Mouse (Mus musculus) leukemia stem cell, adult 10-12 weeks (primary cell): ENCODE data around the gene Tax1bp3. TPM values are rescaled to one million over a fixed set of nuclear protein-coding genes. Genes with fewer than 3 reads are reported as not detected.

ENCODE experiments used
- polyA plus RNA-seq: library from polyadenylated mRNA; stranded (reverse); fragments of >175 nt; gene quantifications from 2 replicates; pipeline ENCODE4 v1.2.3, GENCODE M21; 2012; ENCODE audit warnings: low replicate concordance

Tax1bp3 gene
- 2.3 and 13.9 TPM in 2 replicates for polyA plus RNA-seq

GRCm38 (mm10) chr11:73176608-73177508 lies at the start of gene Tax1bp3, which contains the start of gene Emc6:
TSS of gene Tax1bp3 (plus strand) at chr11:73177083.
TSS of gene Emc6 (minus strand) at chr11:73177037.

GRCm38 (mm10) chr11:73137591-73138501 lies 39.0 kb upstream of the Tax1bp3 start, which contains the start of gene Haspin:
TSS of gene Haspin (minus strand) at chr11:73138294.

GRCm38 (mm10) chr11:73159957-73160810 lies 16.7 kb upstream of the Tax1bp3 start, which contains the start of gene P2rx5:
TSS of gene P2rx5 (plus strand) at chr11:73160421.

DNA sequence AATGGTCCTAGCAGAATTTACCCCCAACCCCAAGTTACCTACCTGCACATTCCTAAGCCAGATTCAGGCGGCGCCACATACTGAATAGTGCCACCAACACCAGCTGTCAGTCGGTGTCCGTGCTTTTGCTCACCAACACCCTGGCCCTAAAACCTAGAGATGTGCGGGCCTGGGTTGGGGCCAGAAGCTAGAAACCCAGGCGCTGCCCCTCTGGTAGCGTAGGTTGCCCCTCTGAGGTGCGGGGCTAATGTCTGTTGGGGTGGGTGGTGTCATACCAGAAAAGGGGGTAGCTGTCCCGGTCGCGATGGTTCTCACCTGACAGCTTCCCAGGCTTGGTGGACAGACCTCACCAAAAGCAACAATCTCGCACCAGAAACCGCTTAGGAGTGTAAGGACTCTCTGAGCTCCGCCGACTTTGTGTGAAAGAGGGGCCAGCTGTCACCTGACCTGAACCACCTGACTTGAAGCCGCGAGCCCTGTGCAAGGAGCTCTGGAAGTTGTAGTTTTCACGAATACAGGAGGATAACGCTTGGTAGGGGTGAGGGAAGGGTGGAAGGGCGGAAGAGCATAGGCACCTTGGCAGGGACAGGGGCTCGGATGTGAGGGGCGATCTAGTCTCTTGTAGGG lies 21.8 kb downstream of the Tax1bp3 start, which contains the start of gene Ctns:
Ctns (minus strand) TSS at position 440 of the 627 bp plus-strand sequence.

DNA sequence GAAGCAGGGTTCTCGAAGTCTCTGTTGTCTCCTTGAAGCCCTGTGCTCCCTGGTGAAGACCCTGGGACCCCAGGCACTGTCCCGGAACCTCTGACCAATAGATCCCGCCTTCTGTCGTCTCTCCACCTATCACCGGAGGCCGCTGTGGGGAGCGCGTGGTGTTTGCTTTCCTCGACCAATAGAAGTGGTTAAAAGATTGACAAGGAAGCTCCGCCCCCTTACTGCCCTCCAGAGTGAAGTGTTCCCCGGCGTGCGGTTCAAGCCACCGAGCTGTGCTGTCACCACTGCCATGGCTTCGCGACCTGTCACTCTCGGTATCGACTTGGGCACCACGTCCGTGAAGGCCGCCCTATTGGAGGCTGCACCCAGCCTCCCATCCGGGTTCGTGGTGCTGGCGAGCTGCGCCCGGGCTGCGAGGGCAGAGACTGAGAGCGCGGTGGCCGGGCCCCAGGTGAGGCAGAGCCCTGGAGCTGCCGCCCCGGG lies 22.4 kb downstream of the Tax1bp3 start, which contains the start of gene Shpk:
Shpk (plus strand) TSS at position 231 of the 483 bp plus-strand sequence.

Other genes starting within 250 kb of the Tax1bp3 start
- 22.3 and 33.1 TPM in 2 replicates for gene Atp2a3, start 215.9 kb upstream of the Tax1bp3 start, polyA plus RNA-seq
- gene P2rx1, start 178.0 kb upstream of the Tax1bp3 start, polyA plus RNA-seq = 0.19 and 1.3 TPM in 2 replicates
- 0.76 and 1.8 TPM in 2 replicates for gene Camkk1, start 158.1 kb upstream of the Tax1bp3 start, polyA plus RNA-seq
- 1.4 and 2.6 TPM in 2 replicates for gene Ncbp3, start 129.3 kb upstream of the Tax1bp3 start, polyA plus RNA-seq
- gene Itgae, start 86.5 kb upstream of the Tax1bp3 start, polyA plus RNA-seq = 0.41 and 1.4 TPM in 2 replicates
- gene Haspin, start 38.8 kb upstream of the Tax1bp3 start, polyA plus RNA-seq = 26.7 and 29.4 TPM in 2 replicates
- not detected in 2 replicates for gene P2rx5, start 16.7 kb upstream of the Tax1bp3 start, polyA plus RNA-seq
- 322 and 510 TPM in 2 replicates for gene Emc6, start within 50 bp of the Tax1bp3 start, polyA plus RNA-seq
- 1.7 and 5.4 TPM in 2 replicates for gene Ctns, start 22.0 kb downstream of the Tax1bp3 start, polyA plus RNA-seq
- 0.56 and 0.60 TPM in 2 replicates for gene Shpk, start 22.4 kb downstream of the Tax1bp3 start, polyA plus RNA-seq
- not detected in 2 replicates for gene Trpv1, start 57.2 kb downstream of the Tax1bp3 start, polyA plus RNA-seq
- gene Trpv3, start 90.3 kb downstream of the Tax1bp3 start, polyA plus RNA-seq = not detected in 2 replicates
- gene Aspa, start 152.5 kb downstream of the Tax1bp3 start, polyA plus RNA-seq = not detected in 2 replicates
- not detected in 2 replicates for gene Gm49340, start 152.7 kb downstream of the Tax1bp3 start, polyA plus RNA-seq
- gene Spata22, start 152.7 kb downstream of the Tax1bp3 start, polyA plus RNA-seq = not detected in 2 replicates
- gene Olfr20, start 173.7 kb downstream of the Tax1bp3 start, polyA plus RNA-seq = not detected in 2 replicates
- not detected in 2 replicates for gene Olfr376, start 194.2 kb downstream of the Tax1bp3 start, polyA plus RNA-seq
- not detected in 2 replicates for gene Olfr1, start 222.5 kb downstream of the Tax1bp3 start, polyA plus RNA-seq